17 mouse cellular contexts compared by ENCODE assay signal in genomic region chr6:117881997-117882396, GRCm38 (mm10). TPM values are rescaled to one million over a fixed set of nuclear protein-coding genes. Genes with fewer than 3 reads are reported as not detected.
DNase-seq lines count a peak whose midpoint lies in the region; ATAC-seq and TF ChIP-seq lines count a peak whose summit lies in the region.
"Had no signal": no experiment of that assay in that cellular context is flagged by ENCODE, and none has a peak within 500 bp of the region (broad histone marks: within the 10 kb centered on the region; RNA-seq: fewer than 3 reads in every experiment).

No protein-coding gene starts in this region.

- peaks cover 16% of the 10 kb centered on the region for H3K4me1 ChIP-seq in spleen, adult 2 months (ENCODE audit: control insufficient read depth, insufficient read depth, insufficient read length)
- H3K4me1 ChIP-seq in liver, embryonic 15.5 days (replicated peaks): peaks cover 53% of the 10 kb centered on the region

- DNase-seq in spleen, adult 2 months (ENCODE audit: low read depth in 1 of 2, low spot score in 2 of 2): no peak
- DNase-seq in spleen, adult 12 weeks (ENCODE audit: low spot score): no peak
- DNase-seq in thymus, postnatal 36 days: peak; percentile 55 to 69
- no peak for DNase-seq in left cerebral cortex, postnatal 4 days
- no peak for DNase-seq in cerebellum, postnatal 36 days
- DNase-seq in left cerebral cortex, postnatal 14 days (ENCODE audit: low spot score in 2 of 2): no peak
- DNase-seq: cerebellum, postnatal 10 days; heart, postnatal 4 days had no signal

- intact Hi-C loops in left cerebral cortex, postnatal 4 days (cut with DNase I): no loop called here
- intact Hi-C loops in left cerebral cortex, postnatal 14 days (cut with DNase I): no loop called here

- no peaks in the 10 kb centered on the region for H3K27me3 ChIP-seq in spleen, adult 2 months (ENCODE audit: control insufficient read depth, insufficient read depth, low read length)
- H3K27me3 ChIP-seq in liver, embryonic 15.5 days: no peaks in the 10 kb centered on the region
- H3K27me3 ChIP-seq: limb, embryonic 12.5 days; neural tube, embryonic 12.5 days had no signal

- no peaks in the 10 kb centered on the region for H3K36me3 ChIP-seq in spleen, adult 2 months (ENCODE audit: control insufficient read depth, insufficient read depth, low read length)
- no peaks in the 10 kb centered on the region for H3K36me3 ChIP-seq in liver, embryonic 15.5 days (replicated peaks)
- H3K36me3 ChIP-seq: limb, embryonic 12.5 days; neural tube, embryonic 12.5 days had no signal

- WGBS in spleen, adult 2 months: 22% methylated on average over 7 of the region's 7 CpGs
- 17% methylated on average over 7 of the region's 7 CpGs for WGBS in liver, embryonic 15.5 days (ENCODE audit: insufficient replicate concordance)

- no peak for TF ChIP-seq POLR2A in spleen, adult 2 months (IDR thresholded peaks at IDR 0.05; ENCODE audit: low read depth, low read length)

- no peak overlapping the region for H3K4me3 ChIP-seq in spleen, adult 2 months (ENCODE audit: extremely low read depth, insufficient read depth, insufficient read length)
- no peak overlapping the region for H3K4me3 ChIP-seq in liver, embryonic 15.5 days (replicated peaks)
- H3K4me3 ChIP-seq: limb, embryonic 12.5 days; neural tube, embryonic 12.5 days had no signal

- H3K9me3 ChIP-seq in liver, embryonic 15.5 days (replicated peaks): no peaks in the 10 kb centered on the region
- H3K9me3 ChIP-seq: limb, embryonic 12.5 days; neural tube, embryonic 12.5 days had no signal

- peak; percentile 9 for ATAC-seq in activated CD4-positive, CD25-positive, alpha-beta regulatory T cell, adult 4 months
- ATAC-seq in liver, embryonic 15.5 days (ENCODE audit: insufficient read depth): no peak
- ATAC-seq: intestine, postnatal 0 days had no signal

- peak overlapping the region; percentile 93 for H3K27ac ChIP-seq in spleen, adult 2 months (ENCODE audit: insufficient read depth, low read length)
- peak overlapping the region; percentile 100 for H3K27ac ChIP-seq in liver, embryonic 15.5 days (replicated peaks)
- H3K27ac ChIP-seq: limb, embryonic 12.5 days; neural tube, embryonic 12.5 days had no signal

- H3K9ac ChIP-seq in liver, embryonic 15.5 days: no peak overlapping the region
- H3K9ac ChIP-seq: limb, embryonic 12.5 days; neural tube, embryonic 12.5 days had no signal

- H3K4me2 ChIP-seq in liver, embryonic 15.5 days: peak overlapping the region; percentile 95
- H3K4me2 ChIP-seq: limb, embryonic 12.5 days; neural tube, embryonic 12.5 days had no signal

- no peak for TF ChIP-seq CTCF in spleen, adult 2 months (IDR thresholded peaks at IDR 0.05; ENCODE audit: extremely low read depth, insufficient read depth, insufficient read length, insufficient replicate concordance)

RNA-seq across cellular contexts. Expression of gene Hnrnpf, which starts 18.1 kb away (rescaled TPM):
- polyA plus RNA-seq in spleen, adult 2 months (2012; rRNA removed): 141 and 143 TPM in 2 replicates
- 100 to 1,000 TPM; 807 to 897 TPM for polyA plus RNA-seq in activated CD4-positive, CD25-positive, alpha-beta regulatory T cell, adult 4 months (2017; shearing (Covaris generic))
- 476 and 487 TPM in 2 replicates for polyA plus RNA-seq in liver, embryonic 15.5 days (2015; fragmentation: Nextera tagmentation; extraction: Ambion mirVana)
- 100 to 1,000 TPM; 201 to 220 TPM for total RNA-seq in left cerebral cortex, postnatal 4 days (2021)
- total RNA-seq in left cerebral cortex, postnatal 14 days (2021): 100 to 1,000 TPM; 123 to 145 TPM

RNA-seq across cellular contexts. Expression of gene Zfp239, which starts 20.1 kb away (rescaled TPM):
- polyA plus RNA-seq in spleen, adult 2 months (2012; rRNA removed): 1.4 and 1.9 TPM in 2 replicates
- polyA plus RNA-seq in activated CD4-positive, CD25-positive, alpha-beta regulatory T cell, adult 4 months (2017; shearing (Covaris generic)): 1 to 10 TPM; 4.1 TPM
- 2.0 and 2.4 TPM in 2 replicates for polyA plus RNA-seq in liver, embryonic 15.5 days (2015; fragmentation: Nextera tagmentation; extraction: Ambion mirVana)
- 10 to 100 TPM; 21.3 to 22.8 TPM for total RNA-seq in left cerebral cortex, postnatal 4 days (2021)
- total RNA-seq in left cerebral cortex, postnatal 14 days (2021): 10 to 100 TPM; 40.2 to 46.0 TPM

RNA-seq across cellular contexts. Expression of gene Zfp637, which starts 41.0 kb away (rescaled TPM):
- 13.7 and 14.9 TPM in 2 replicates for polyA plus RNA-seq in spleen, adult 2 months (2012; rRNA removed)
- polyA plus RNA-seq in activated CD4-positive, CD25-positive, alpha-beta regulatory T cell, adult 4 months (2017; shearing (Covaris generic)): 10 to 100 TPM; 24.5 to 27.8 TPM
- polyA plus RNA-seq in liver, embryonic 15.5 days (2015; fragmentation: Nextera tagmentation; extraction: Ambion mirVana): 29.5 and 31.6 TPM in 2 replicates
- 10 to 100 TPM; 69.2 to 70.2 TPM for total RNA-seq in left cerebral cortex, postnatal 4 days (2021)
- total RNA-seq in left cerebral cortex, postnatal 14 days (2021): 10 to 100 TPM; 58.4 to 58.9 TPM

RNA-seq across cellular contexts. Expression of gene Fxyd4, which starts 55.5 kb away (rescaled TPM):
- not detected in 2 replicates for polyA plus RNA-seq in spleen, adult 2 months (2012; rRNA removed)
- polyA plus RNA-seq in activated CD4-positive, CD25-positive, alpha-beta regulatory T cell, adult 4 months (2017; shearing (Covaris generic)): 1 to 10 TPM; 2.3 to 7.0 TPM
- 0.36 and 0.47 TPM in 2 replicates for polyA plus RNA-seq in liver, embryonic 15.5 days (2015; fragmentation: Nextera tagmentation; extraction: Ambion mirVana)
- total RNA-seq in left cerebral cortex, postnatal 4 days (2021): not detected
- not detected for total RNA-seq in left cerebral cortex, postnatal 14 days (2021)
- total RNA-seq: gastrocnemius, postnatal 4 days; heart, postnatal 4 days; layer of hippocampus, adult 8-10 months; megakaryocyte-erythroid progenitor cell, adult 5-6 weeks had no signal
- polyA plus RNA-seq: brain, embryonic 14.5 days had no signal

Comparison
In these comparisons a context has a peak if more than half of its experiments do, and no peak if none do; other contexts are left out.
1. DNase-seq: peak in thymus, postnatal 36 days (2 of 2); none in spleen, adult 2 months (0 of 2), spleen, adult 12 weeks (single experiment), left cerebral cortex, postnatal 4 days (single experiment), cerebellum, postnatal 36 days (0 of 2) and left cerebral cortex, postnatal 14 days (0 of 2).